Mouse (Mus musculus): ENCODE data around the gene Fam171a1.

DNA sequence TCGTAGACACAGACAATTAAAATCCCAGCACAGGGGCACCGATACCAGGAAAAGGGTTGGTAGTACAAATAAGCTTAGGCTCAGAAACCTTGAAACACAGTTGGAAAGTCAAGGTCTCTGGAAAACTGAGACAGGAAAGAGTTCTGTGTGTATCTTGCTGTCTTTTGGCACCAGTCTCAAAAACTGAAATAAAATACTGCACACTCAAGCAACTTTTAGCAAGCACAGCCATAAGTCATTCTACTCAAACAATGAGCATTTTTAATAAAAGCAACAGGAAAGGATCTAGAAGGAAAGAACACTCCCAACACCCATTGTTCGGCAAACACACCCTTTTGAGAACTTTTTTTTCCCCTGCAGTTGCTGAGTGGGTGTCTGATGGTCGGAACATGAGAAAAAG, at the start of gene Fam171a1:
- no peak for TF ChIP-seq CTCF (IDR thresholded peaks at IDR 0.05; ENCODE audit: low read depth)
- no peak for TF ChIP-seq EP300 (IDR thresholded peaks at IDR 0.05; ENCODE audit: low read depth)

All from liver, embryonic 14.5 days (tissue).